ENCODE assay signal across 30 mouse cellular contexts in the genomic region with DNA sequence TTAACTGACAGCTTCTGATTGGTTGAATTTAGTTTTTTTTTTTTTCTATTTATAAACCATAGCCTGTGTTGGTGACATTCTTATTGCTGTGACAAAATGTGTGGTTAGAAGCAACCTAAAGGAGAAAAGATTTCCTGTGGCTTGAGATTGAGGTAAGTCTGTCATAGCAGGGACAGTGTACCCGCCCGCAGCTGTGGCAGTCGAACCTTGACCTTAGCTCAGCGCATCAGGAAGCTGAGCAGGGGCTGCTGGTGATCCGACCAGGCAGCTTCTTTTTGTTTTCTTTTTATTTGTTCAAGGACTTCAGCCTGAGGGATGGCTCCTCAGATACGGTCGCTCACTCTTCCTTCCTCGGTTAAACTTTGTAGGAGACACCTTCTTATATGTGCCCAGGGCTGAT.
DNase-seq lines count a peak whose midpoint lies in the region; ATAC-seq and TF ChIP-seq lines count a peak whose summit lies in the region.
"Had no signal": no experiment of that assay in that cellular context is flagged by ENCODE, and none has a peak within 500 bp of the region (broad histone marks: within the 10 kb centered on the region; RNA-seq: fewer than 3 reads in every experiment).

No protein-coding gene starts in this region.

- no peak for TF ChIP-seq POLR2A in myocyte (IDR thresholded peaks at IDR 0.05; ENCODE audit: insufficient read length, low read depth)

- H3K27ac ChIP-seq in intestine, embryonic 15.5 days: no peak overlapping the region
- no peak overlapping the region for H3K27ac ChIP-seq in intestine, postnatal 0 days (ENCODE audit: low read depth, low read length)
- H3K27ac ChIP-seq: gastrocnemius, adult 2 months; heart, embryonic 15.5 days; hindbrain, embryonic 12.5 days; hindbrain, postnatal 0 days; layer of hippocampus, adult 2 months; limb, embryonic 12.5 days; liver, embryonic 15.5 days; midbrain, embryonic 12.5 days; neural tube, embryonic 15.5 days had no signal

- H3K27me3 ChIP-seq in intestine, embryonic 15.5 days (replicated peaks): no peaks in the 10 kb centered on the region
- H3K27me3 ChIP-seq in intestine, postnatal 0 days (replicated peaks; ENCODE audit: control insufficient read depth, insufficient read depth, low read length): no peaks in the 10 kb centered on the region
- no peaks in the 10 kb centered on the region for H3K27me3 ChIP-seq in myocyte (ENCODE audit: control insufficient read depth, insufficient read depth, insufficient read length)
- H3K27me3 ChIP-seq: CH12.LX; heart, embryonic 15.5 days; hindbrain, embryonic 12.5 days; limb, embryonic 12.5 days; liver, embryonic 15.5 days; midbrain, embryonic 12.5 days; neural tube, embryonic 15.5 days had no signal

- WGBS in intestine, embryonic 15.5 days: 45% methylated on average over 8 of the region's 8 CpGs
- 30% methylated on average over 8 of the region's 8 CpGs for WGBS in intestine, postnatal 0 days

- no peaks in the 10 kb centered on the region for H3K36me3 ChIP-seq in intestine, embryonic 15.5 days
- no peaks in the 10 kb centered on the region for H3K36me3 ChIP-seq in intestine, postnatal 0 days (ENCODE audit: control insufficient read depth, insufficient read depth)
- no peaks in the 10 kb centered on the region for H3K36me3 ChIP-seq in myocyte (ENCODE audit: control insufficient read depth, insufficient read depth)
- H3K36me3 ChIP-seq: heart, embryonic 15.5 days; hindbrain, embryonic 12.5 days; limb, embryonic 12.5 days; liver, embryonic 15.5 days; midbrain, embryonic 12.5 days; neural tube, embryonic 15.5 days had no signal

- H3ac ChIP-seq in myocyte (ENCODE audit: control insufficient read depth, insufficient read length): no peak overlapping the region

- H3K4me1 ChIP-seq in intestine, embryonic 15.5 days (replicated peaks): no peaks in the 10 kb centered on the region
- H3K4me1 ChIP-seq in intestine, postnatal 0 days (replicated peaks; ENCODE audit: control insufficient read depth, insufficient read depth, low read length): no peaks in the 10 kb centered on the region
- H3K4me1 ChIP-seq: heart, embryonic 15.5 days; hindbrain, embryonic 12.5 days; liver, embryonic 15.5 days; midbrain, embryonic 12.5 days; neural tube, embryonic 15.5 days had no signal

- H3K9ac ChIP-seq in intestine, embryonic 15.5 days: no peak overlapping the region
- H3K9ac ChIP-seq in intestine, postnatal 0 days (ENCODE audit: low read depth, low read length): no peak overlapping the region
- H3K9ac ChIP-seq: heart, embryonic 15.5 days; hindbrain, embryonic 12.5 days; limb, embryonic 12.5 days; liver, embryonic 15.5 days; lung, embryonic 14.5 days; midbrain, embryonic 12.5 days; neural tube, embryonic 15.5 days had no signal

- peak; percentile 46; the same call in 1 of the 2 replicates for ATAC-seq in intestine, embryonic 15.5 days
- no peak for ATAC-seq in intestine, postnatal 0 days
- ATAC-seq in granulocyte monocyte progenitor cell, adult 5-6 weeks (replicated peaks; ENCODE audit: poor library complexity, severe bottlenecking): peak; percentile 84
- ATAC-seq in monocyte, adult 5-6 weeks (replicated peaks; ENCODE audit: insufficient number of reproducible peaks, low FRiP score, low TSS enrichment, poor library complexity, severe bottlenecking): no peak
- ATAC-seq: activated CD4-positive, CD25-positive, alpha-beta regulatory T cell, adult 4 months; forebrain, embryonic 16.5 days; hindbrain, postnatal 0 days had no signal

- DNase-seq in adrenal gland, adult (ENCODE audit: inconsistent age in 2 of 2, low spot score in 1 of 2): peak; percentile 42 to 58
- no peak for DNase-seq in adrenal gland, adult 8-10 months
- DNase-seq in layer of hippocampus, adult 9-10 months (ENCODE audit: low spot score): no peak
- DNase-seq: cerebellum, adult 11-12 months; cerebellum, postnatal 10 days; gastrocnemius, adult 2 months; kidney, adult 11 months; kidney, postnatal 36 days; lung, embryonic 14.5 days; lung, postnatal 14 days; retina, postnatal 1 day; right cerebral cortex, postnatal 14 days; thymus, postnatal 14 days had no signal

- no peaks in the 10 kb centered on the region for H3K79me2 ChIP-seq in myocyte (ENCODE audit: control insufficient read depth, insufficient read depth)

- H3K4me2 ChIP-seq in intestine, embryonic 15.5 days (replicated peaks): no peak overlapping the region
- H3K4me2 ChIP-seq in intestine, postnatal 0 days (replicated peaks; ENCODE audit: low read depth): no peak overlapping the region
- H3K4me2 ChIP-seq in myocyte (ENCODE audit: low read depth): peak overlapping the region; percentile 41
- H3K4me2 ChIP-seq: heart, embryonic 15.5 days; hindbrain, embryonic 12.5 days; limb, embryonic 12.5 days; liver, embryonic 15.5 days; lung, embryonic 14.5 days; midbrain, embryonic 12.5 days; neural tube, embryonic 15.5 days had no signal

- H3K4me3 ChIP-seq in intestine, embryonic 15.5 days (replicated peaks): no peak overlapping the region
- no peak overlapping the region for H3K4me3 ChIP-seq in intestine, postnatal 0 days (ENCODE audit: low read depth, low read length)
- no peak overlapping the region for H3K4me3 ChIP-seq in myocyte
- H3K4me3 ChIP-seq: erythroblast, embryonic 14.5 days; gastrocnemius, adult 2 months; heart, embryonic 15.5 days; hindbrain, embryonic 12.5 days; layer of hippocampus, adult 2 months; limb, embryonic 12.5 days; liver, embryonic 15.5 days; midbrain, embryonic 12.5 days; neural tube, embryonic 15.5 days had no signal

- TF ChIP-seq CTCF in intestine, postnatal 0 days (IDR thresholded peaks at IDR 0.05; ENCODE audit: low read depth): no peak

- H3K9me3 ChIP-seq in intestine, embryonic 15.5 days: no peaks in the 10 kb centered on the region
- H3K9me3 ChIP-seq in intestine, postnatal 0 days (ENCODE audit: control insufficient read depth): no peaks in the 10 kb centered on the region
- H3K9me3 ChIP-seq: heart, embryonic 15.5 days; hindbrain, embryonic 12.5 days; limb, embryonic 12.5 days; liver, embryonic 15.5 days; midbrain, embryonic 12.5 days; neural tube, embryonic 15.5 days had no signal

TF ChIP-seq in myocyte, 11 proteins besides CTCF, POLR2A, EP300 and RAD21:
- TF ChIP-seq SRF (IDR thresholded peaks at IDR 0.05; ENCODE audit: control insufficient read depth, insufficient read length, low read depth) (no peak), MYOG (IDR thresholded peaks at IDR 0.05; ENCODE audit: control insufficient read depth in 1 of 3, insufficient read depth in 1 of 3, insufficient read length in 2 of 3, low read depth in 2 of 3) (peak in 1 of 3 experiments; percentile 48)
TF ChIP-seq in myocyte: peak in this region for 1.

Comparison
In these comparisons a context has a peak if more than half of its experiments do, and no peak if none do; other contexts are left out.
1. DNase-seq: peak in adrenal gland, adult (2 of 2); none in adrenal gland, adult 8-10 months (single experiment) and layer of hippocampus, adult 9-10 months (single experiment).
2. ATAC-seq: peak in intestine, embryonic 15.5 days (single experiment) and granulocyte monocyte progenitor cell, adult 5-6 weeks (single experiment); none in intestine, postnatal 0 days (single experiment) and monocyte, adult 5-6 weeks (single experiment).